Mouse (Mus musculus) c-Kit-positive CD71-positive TER-119-negative erythroid progenitor cells, embryonic 14.5 days (primary cell): ENCODE results near the gene Neu3.

Experiments
- DNase-seq: peaks from one replicate; pipeline ENCODE4 v3.0.0-alpha.2; 2013; ENCODE audit warnings: low read depth

Gene Neu3

GRCm38 (mm10) chr7:99794096-99794495 is 34.1 kb downstream of the Neu3 start:
- DNase-seq, result no peak

- no peak for DNase-seq
Observed at GRCm38 (mm10) chr7:99790816-99791215, 37.4 kb downstream of the Neu3 start.

- no peak for DNase-seq
Observed at GRCm38 (mm10) chr7:99788563-99788962, 39.7 kb downstream of the Neu3 start.

- no peak for DNase-seq
Observed at GRCm38 (mm10) chr7:99787935-99788334, 40.3 kb downstream of the Neu3 start.

- DNase-seq, result no peak
Observed at GRCm38 (mm10) chr7:99786774-99787173, 41.4 kb downstream of the Neu3 start.

GRCm38 (mm10) chr7:99785553-99785952 is 42.7 kb downstream of the Neu3 start:
- DNase-seq, result no peak

- DNase-seq, result no peak
Observed at GRCm38 (mm10) chr7:99783421-99783820, 44.8 kb downstream of the Neu3 start.

GRCm38 (mm10) chr7:99781916-99782315 is 46.3 kb downstream of the Neu3 start:
- DNase-seq, result no peak

GRCm38 (mm10) chr7:99781385-99781784 is 46.8 kb downstream of the Neu3 start:
- DNase-seq, result no peak

- DNase-seq, result no peak
Observed at GRCm38 (mm10) chr7:99763207-99763606, 65.0 kb downstream of the Neu3 start, which contains the start of gene Olfr521. Gene Olfr521 (plus strand): TSS chr7:99763507.
